Mouse (Mus musculus): Measurements from ENCODE around the gene Hip1. TPM values are rescaled to one million over a fixed set of nuclear protein-coding genes. Genes with fewer than 3 reads are reported as not detected.

The Hip1 gene
- polyA plus RNA-seq, 1 experiment from 2014 or later, result 40.9 TPM

- Histone ChIP-seq H3K4me2 (replicated peaks) (no peak overlapping the region), H3K4me1 (replicated peaks) (peaks cover 8% of the 10 kb centered on the region), H3K27ac (no peak overlapping the region), H3K9me3 (no peaks in the 10 kb centered on the region), H3K9ac (replicated peaks) (no peak overlapping the region), H3K27me3 (no peaks in the 10 kb centered on the region), H3K4me3 (replicated peaks) (no peak overlapping the region), H3K36me3 (no peaks in the 10 kb centered on the region)
- 82% methylated on average over 7 of the region's 7 CpGs for WGBS
- no peak for ATAC-seq
Measured at GRCm38 (mm10) chr5:135502931-135503330, 42.0 kb downstream of the Hip1 start.

DNA sequence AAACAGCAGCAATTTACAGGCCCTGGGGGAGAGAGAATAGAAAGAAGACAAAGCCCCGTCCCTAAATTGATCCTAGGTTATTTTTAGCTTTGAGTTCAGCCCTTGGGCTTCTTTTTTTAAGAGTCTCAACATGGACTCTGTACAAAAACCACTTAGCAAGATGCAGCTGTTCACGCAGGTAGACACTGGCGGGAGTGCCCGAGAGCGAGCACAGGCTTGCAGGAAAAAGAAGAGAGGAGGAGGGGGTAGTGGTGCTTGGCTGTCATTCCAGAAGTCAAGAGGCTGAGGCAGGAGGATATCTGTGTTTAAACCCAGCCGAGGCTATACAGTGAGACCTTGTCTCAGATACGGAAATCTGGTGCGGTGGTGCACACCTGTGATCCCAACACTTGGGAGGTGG, 42.9 kb downstream of the Hip1 start:
- 85% methylated on average over 8 of the region's 8 CpGs for WGBS
- H3K4me2 ChIP-seq (replicated peaks), result no peak overlapping the region
- no peak overlapping the region for H3K27ac ChIP-seq
- H3K9me3 ChIP-seq, result no peaks in the 10 kb centered on the region
- ATAC-seq, result no peak
- no peaks in the 10 kb centered on the region; the same call in 1 of the 2 replicates for H3K4me1 ChIP-seq (replicated peaks)
- H3K36me3 ChIP-seq, result no peaks in the 10 kb centered on the region
- no peak overlapping the region for H3K9ac ChIP-seq (replicated peaks)
- H3K4me3 ChIP-seq (replicated peaks), result no peak overlapping the region
- no peaks in the 10 kb centered on the region for H3K27me3 ChIP-seq

DNA sequence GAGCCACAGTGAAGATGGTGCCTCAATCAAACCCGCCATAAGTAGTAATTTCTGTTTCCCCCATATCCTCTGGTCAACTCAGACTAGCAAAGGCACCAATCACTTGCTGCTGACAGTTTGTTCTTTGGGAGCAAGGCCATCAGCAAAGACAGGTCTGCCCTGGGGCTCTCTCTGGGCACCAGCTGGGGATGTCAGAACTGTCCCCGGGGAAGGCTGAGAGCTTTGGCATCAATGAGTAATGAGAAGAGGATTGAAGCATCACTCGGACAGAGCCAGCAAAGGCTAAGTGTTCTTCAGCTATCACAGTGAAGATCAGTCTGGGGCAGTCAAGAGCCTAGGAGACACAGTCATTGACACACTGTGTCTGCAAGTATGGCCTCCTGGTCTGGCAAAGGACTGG, 46.0 kb downstream of the Hip1 start:
- Histone ChIP-seq H3K4me2 (replicated peaks) (no peak overlapping the region), H3K9me3 (no peaks in the 10 kb centered on the region), H3K9ac (replicated peaks) (no peak overlapping the region), H3K27ac (no peak overlapping the region), H3K4me3 (replicated peaks) (no peak overlapping the region), H3K27me3 (no peaks in the 10 kb centered on the region), H3K36me3 (no peaks in the 10 kb centered on the region), H3K4me1 (replicated peaks) (no peaks in the 10 kb centered on the region; the same call in 1 of the 2 replicates)
- ATAC-seq, result no peak
- 78% methylated on average over 3 of the region's 3 CpGs for WGBS

DNA sequence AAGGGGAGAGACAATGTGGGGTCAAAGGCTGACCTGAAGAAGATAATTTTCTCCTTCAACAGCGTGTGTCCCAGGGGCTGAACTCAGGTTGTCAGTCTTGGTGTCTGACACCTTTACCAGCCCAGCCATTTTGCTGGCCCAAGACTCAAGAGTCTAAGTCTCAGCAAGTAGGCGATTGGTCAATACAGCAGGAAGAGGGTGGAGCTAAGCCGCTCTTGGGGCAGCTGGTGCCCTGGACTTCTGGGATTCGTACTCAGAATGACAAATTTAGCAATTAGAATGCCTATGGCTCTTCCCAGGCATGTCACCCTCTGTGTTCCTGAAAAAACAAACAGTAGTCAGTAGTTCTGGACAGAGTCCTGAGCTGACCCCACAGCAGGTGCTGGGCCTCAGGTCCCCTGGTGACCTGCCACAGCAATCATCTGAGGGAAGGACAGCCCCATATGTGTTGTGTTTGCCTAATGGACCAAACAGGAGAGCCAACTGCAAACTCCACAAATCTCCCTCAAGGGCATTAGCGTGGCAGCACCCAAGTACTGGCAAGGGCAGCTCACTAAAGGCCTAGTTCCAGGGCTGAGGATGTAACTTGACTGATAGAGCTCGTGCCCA, 47.5 kb downstream of the Hip1 start:
- Histone ChIP-seq H3K27ac (no peak overlapping the region), H3K4me3 (replicated peaks) (no peak overlapping the region), H3K36me3 (no peaks in the 10 kb centered on the region), H3K4me1 (replicated peaks) (no peaks in the 10 kb centered on the region; the same call in 1 of the 2 replicates), H3K27me3 (no peaks in the 10 kb centered on the region), H3K4me2 (replicated peaks) (no peak overlapping the region), H3K9ac (replicated peaks) (no peak overlapping the region), H3K9me3 (no peaks in the 10 kb centered on the region)
- no peak for ATAC-seq
- 81% methylated on average over 6 of the region's 6 CpGs for WGBS

- no peak overlapping the region for H3K9ac ChIP-seq (replicated peaks)
- no peaks in the 10 kb centered on the region for H3K9me3 ChIP-seq
- no peaks in the 10 kb centered on the region; the same call in 1 of the 2 replicates for H3K4me1 ChIP-seq (replicated peaks)
- H3K4me3 ChIP-seq (replicated peaks), result no peak overlapping the region
- WGBS, result 87% methylated on average over 2 of the region's 2 CpGs
- no peaks in the 10 kb centered on the region for H3K36me3 ChIP-seq
- no peak overlapping the region for H3K4me2 ChIP-seq (replicated peaks)
- H3K27me3 ChIP-seq, result no peaks in the 10 kb centered on the region
- no peak for ATAC-seq
- no peak overlapping the region for H3K27ac ChIP-seq
Measured at GRCm38 (mm10) chr5:135496489-135496888, 48.4 kb downstream of the Hip1 start.

- Histone ChIP-seq H3K4me2 (replicated peaks) (no peak overlapping the region), H3K9me3 (no peaks in the 10 kb centered on the region), H3K27ac (no peak overlapping the region), H3K4me1 (replicated peaks) (no peaks in the 10 kb centered on the region; the same call in 1 of the 2 replicates), H3K36me3 (no peaks in the 10 kb centered on the region), H3K4me3 (replicated peaks) (no peak overlapping the region), H3K27me3 (no peaks in the 10 kb centered on the region), H3K9ac (replicated peaks) (no peak overlapping the region)
- ATAC-seq, result no peak
- 98% methylated on average over 8 of the region's 8 CpGs for WGBS
Measured at GRCm38 (mm10) chr5:135495471-135495870, 49.4 kb downstream of the Hip1 start.

GRCm38 (mm10) chr5:135494183-135494910, 50.6 kb downstream of the Hip1 start:
- WGBS, result 82% methylated on average over 13 of the region's 13 CpGs
- H3K9me3 ChIP-seq, result no peaks in the 10 kb centered on the region
- no peaks in the 10 kb centered on the region for H3K27me3 ChIP-seq
- H3K36me3 ChIP-seq, result no peaks in the 10 kb centered on the region
- H3K4me1 ChIP-seq (replicated peaks), result peaks cover 7% of the 10 kb centered on the region
- H3K9ac ChIP-seq (replicated peaks), result no peak overlapping the region
- no peak for ATAC-seq
- no peak overlapping the region for H3K4me3 ChIP-seq (replicated peaks)
- H3K4me2 ChIP-seq (replicated peaks), result no peak overlapping the region
- H3K27ac ChIP-seq, result no peak overlapping the region

DNA sequence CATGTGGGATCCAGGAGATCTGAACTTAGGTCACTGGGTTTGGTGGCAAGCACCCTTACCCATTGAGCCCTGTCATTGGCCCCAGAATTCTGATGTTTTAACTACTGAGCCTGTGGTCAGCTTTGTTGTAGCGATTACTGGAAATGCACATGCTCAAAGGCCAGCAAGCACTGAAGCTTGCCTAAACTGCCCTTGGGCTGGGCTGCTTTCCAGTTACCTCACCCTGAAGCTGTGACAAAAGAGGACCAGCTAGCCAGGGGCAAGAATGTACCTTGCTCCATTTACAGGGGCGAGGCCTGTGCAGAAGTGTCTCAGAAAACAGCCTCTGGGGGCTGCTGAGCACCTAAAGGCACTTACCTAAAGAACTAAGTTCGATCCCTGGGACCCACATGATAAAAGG, 51.8 kb downstream of the Hip1 start:
- Histone ChIP-seq H3K27me3 (no peaks in the 10 kb centered on the region), H3K9ac (replicated peaks) (no peak overlapping the region), H3K4me2 (replicated peaks) (no peak overlapping the region), H3K4me3 (replicated peaks) (no peak overlapping the region), H3K9me3 (no peaks in the 10 kb centered on the region), H3K4me1 (replicated peaks) (peaks cover 13% of the 10 kb centered on the region), H3K27ac (no peak overlapping the region), H3K36me3 (no peaks in the 10 kb centered on the region)
- no peak for ATAC-seq
- 90% methylated on average over 3 of the region's 3 CpGs for WGBS

GRCm38 (mm10) chr5:135492126-135492525, 52.8 kb downstream of the Hip1 start:
- Histone ChIP-seq H3K4me2 (replicated peaks) (no peak overlapping the region), H3K27me3 (no peaks in the 10 kb centered on the region), H3K27ac (no peak overlapping the region), H3K4me1 (replicated peaks) (peaks cover 23% of the 10 kb centered on the region), H3K9me3 (no peaks in the 10 kb centered on the region), H3K4me3 (replicated peaks) (no peak overlapping the region), H3K9ac (replicated peaks) (no peak overlapping the region), H3K36me3 (no peaks in the 10 kb centered on the region)
- no peak for ATAC-seq
- 91% methylated on average over 2 of the region's 2 CpGs for WGBS

DNA sequence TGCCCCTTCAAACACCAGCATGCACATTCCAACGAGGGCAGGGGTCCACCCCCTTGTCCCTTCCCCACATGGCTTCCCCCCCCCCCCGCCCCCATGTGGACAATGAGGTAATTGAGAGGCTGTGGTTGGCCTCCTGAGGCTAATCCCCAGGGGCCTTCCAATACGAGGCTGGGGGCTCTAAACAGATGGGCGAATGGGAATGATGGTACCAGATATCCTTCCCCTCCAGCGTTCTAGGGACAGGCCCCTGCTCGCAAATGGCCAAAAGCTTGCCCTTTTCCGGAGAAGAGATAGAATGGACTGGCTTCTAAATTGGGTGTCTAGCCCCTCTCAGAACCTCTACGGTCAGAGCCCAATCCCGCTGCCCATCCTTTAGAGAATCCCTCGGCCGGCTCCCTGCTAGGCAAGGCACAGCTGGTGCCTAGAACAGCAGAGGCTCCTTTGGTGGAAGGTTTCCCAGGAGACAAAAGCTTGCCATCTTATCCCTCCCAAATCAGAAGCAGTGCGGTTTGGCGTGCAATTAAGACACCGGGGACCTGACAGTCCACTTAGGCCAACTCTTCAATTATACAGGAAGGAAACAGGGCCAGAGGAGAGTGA, 55.1 kb downstream of the Hip1 start:
- peak overlapping the region; percentile 67 for H3K4me3 ChIP-seq (replicated peaks)
- H3K27me3 ChIP-seq, result no peaks in the 10 kb centered on the region
- peak overlapping the region; percentile 74 for H3K9ac ChIP-seq (replicated peaks)
- peak overlapping the region; percentile 95 for H3K27ac ChIP-seq
- peaks cover 37% of the 10 kb centered on the region for H3K4me1 ChIP-seq (replicated peaks)
- no peaks in the 10 kb centered on the region for H3K36me3 ChIP-seq
- ATAC-seq, result peak; percentile 35
- H3K9me3 ChIP-seq, result no peaks in the 10 kb centered on the region
- peak overlapping the region; percentile 77 for H3K4me2 ChIP-seq (replicated peaks)
- under 1% methylated on average over 14 of the region's 14 CpGs for WGBS

DNA sequence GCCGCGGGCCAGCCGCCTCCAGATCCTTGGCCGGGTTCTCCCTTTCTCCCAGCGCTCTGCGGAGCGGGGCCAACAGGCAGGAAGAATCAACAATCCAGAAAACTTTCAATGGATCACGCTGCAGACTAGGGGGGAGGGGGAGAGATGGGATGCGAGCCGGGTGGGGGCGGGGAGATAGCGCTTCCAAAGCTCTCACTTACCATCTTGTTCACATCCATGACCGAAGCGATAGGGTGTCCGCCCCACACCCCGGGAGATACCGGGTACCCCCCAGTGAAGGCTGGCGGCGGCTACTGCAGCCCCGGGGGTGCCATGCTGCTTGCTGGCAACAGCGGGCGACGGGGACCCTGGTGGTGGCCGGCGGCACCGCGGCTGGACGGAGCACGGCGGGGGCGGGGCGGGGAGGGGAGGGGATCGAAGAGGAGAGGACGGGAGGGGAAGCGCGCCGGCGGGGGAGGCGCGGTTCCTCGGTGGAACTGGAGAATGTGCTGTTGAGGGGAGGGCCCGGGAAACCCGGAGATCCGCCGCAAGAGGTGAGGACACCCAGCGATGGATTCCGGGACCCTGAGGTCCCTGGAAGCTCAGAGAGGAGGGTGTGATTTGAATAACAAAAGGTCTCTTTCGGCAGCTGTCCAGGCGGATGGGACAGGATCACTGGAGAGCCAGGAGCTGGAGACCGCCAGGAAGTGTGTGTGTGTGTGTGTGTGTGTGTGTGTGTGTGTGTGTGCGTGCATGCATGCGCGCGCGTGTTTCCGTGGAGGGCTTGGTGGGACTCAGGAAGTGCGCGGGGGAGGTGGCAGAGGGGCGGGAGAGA, 55.8 kb downstream of the Hip1 start:
- ATAC-seq, result peak; percentile 88
- Histone ChIP-seq H3K36me3 (no peaks in the 10 kb centered on the region), H3K4me2 (replicated peaks) (peak overlapping the region; percentile 77), H3K9ac (replicated peaks) (peak overlapping the region; percentile 74), H3K27ac (peak overlapping the region; percentile 95), H3K9me3 (no peaks in the 10 kb centered on the region), H3K4me1 (replicated peaks) (peaks cover 37% of the 10 kb centered on the region), H3K4me3 (replicated peaks) (peak overlapping the region; percentile 67), H3K27me3 (no peaks in the 10 kb centered on the region)
- under 1% methylated on average over 47 of the region's 59 CpGs for WGBS

All from midbrain, embryonic 13.5 days (tissue).